Mouse (Mus musculus) bone marrow, adult 2 months (tissue): ENCODE data around the gene Tmem117.

Experiments
- CTCF ChIP-seq: fragments of 200-500 bp; IDR thresholded peaks from 2 replicates; pipeline ENCODE4 v1.5.1; 2011; ENCODE audit warnings: low read length, control low read depth; ENCODE audit not compliant: control insufficient read depth, insufficient read depth
- POLR2A ChIP-seq: fragments of 200-500 bp; IDR thresholded peaks from 2 replicates; pipeline ENCODE4 v1.6.1; 2011; ENCODE audit warnings: low read depth, mild to moderate bottlenecking, control low read depth, low read length, borderline replicate concordance; ENCODE audit not compliant: control insufficient read depth

- TF ChIP-seq POLR2A (no peak), CTCF (no peak)
Observed at GRCm38 (mm10) chr15:94927986-94928385, 299.0 kb downstream of the Tmem117 start.
